Mouse (Mus musculus) left cerebral cortex, postnatal 36 days (tissue): ENCODE measurements around the gene Hoxb13. TPM values are rescaled to one million over a fixed set of nuclear protein-coding genes. Genes with fewer than 3 reads are reported as not detected.

Experiments used
- DNase-seq, 2 experiments: peaks; one replicate each; pipeline ENCODE4 v3.0.0; 2021 to 2022; ENCODE audit warnings: low spot score in 2 of 2, mixed read lengths in 1 of 2
- intact Hi-C: fragments of 180-260 bp; cut with DNase I; formaldehyde crosslinking; loops from one replicate; pipeline ENCODE4 v1.15.1; 2025
- total RNA-seq, 2 experiments: library from RNA; stranded (reverse); gene quantifications; 2 replicates each; pipeline ENCODE4 v1.2.3; 2021

The Hoxb13 gene
- total RNA-seq, 2 experiments from 2014 or later: not detected

- intact Hi-C loops: no loop called here
- DNase-seq: no peak
Measured at GRCm38 (mm10) chr11:96181061-96181460, 13.1 kb upstream of the Hoxb13 start.

GRCm38 (mm10) chr11:96184233-96184632, 9.9 kb upstream of the Hoxb13 start:
- intact Hi-C loops: no loop called here

GRCm38 (mm10) chr11:96187321-96187720, 6.8 kb upstream of the Hoxb13 start:
- intact Hi-C loops: no loop called here
- DNase-seq: no peak

More at GRCm38 (mm10) chr11:96184233-96184632, 9.9 kb upstream of the Hoxb13 start:
- DNase-seq: no peak

- intact Hi-C loops: no loop called here
Measured at GRCm38 (mm10) chr11:96189810-96190522, 4.2 kb upstream of the Hoxb13 start.

GRCm38 (mm10) chr11:96191132-96191531, 3.0 kb upstream of the Hoxb13 start:
- intact Hi-C loops: no loop called here
- no peak for DNase-seq

More at GRCm38 (mm10) chr11:96189810-96190522, 4.2 kb upstream of the Hoxb13 start:
- no peak for DNase-seq

GRCm38 (mm10) chr11:96194401-96194710, 240 bp downstream of the Hoxb13 start:
- no peak for DNase-seq
- intact Hi-C loops: no loop called here

- no peak for DNase-seq
- intact Hi-C loops: no loop called here
Measured at GRCm38 (mm10) chr11:96194961-96195640, 985 bp downstream of the Hoxb13 start.

- intact Hi-C loops: no loop called here
- no peak for DNase-seq
Measured at GRCm38 (mm10) chr11:96195769-96196280, 1.7 kb downstream of the Hoxb13 start.

- intact Hi-C loops: no loop called here
- DNase-seq: no peak
Measured at GRCm38 (mm10) chr11:96198642-96199041, 4.5 kb downstream of the Hoxb13 start.

- no peak for DNase-seq
- intact Hi-C loops: loop anchor here (2.0 kb wide), 1 partner anchor 151 kb away; the partner anchor contains the start of gene Hoxb2
Measured at GRCm38 (mm10) chr11:96199181-96200086, 5.3 kb downstream of the Hoxb13 start.

- intact Hi-C loops: loop anchor here (2.0 kb wide), 1 partner anchor 151 kb away; the partner anchor contains the start of gene Hoxb2
- no peak for DNase-seq
Measured at GRCm38 (mm10) chr11:96200183-96200655, 6.1 kb downstream of the Hoxb13 start.

GRCm38 (mm10) chr11:96201741-96202140, 7.6 kb downstream of the Hoxb13 start:
- no peak for DNase-seq
- intact Hi-C loops: loop anchor here (2.0 kb wide), 1 partner anchor 149 kb away; the partner anchor contains the start of gene Hoxb2

GRCm38 (mm10) chr11:96202401-96203081, 8.4 kb downstream of the Hoxb13 start:
- intact Hi-C loops: no loop called here
- no peak for DNase-seq

- intact Hi-C loops: no loop called here
- no peak for DNase-seq
Measured at GRCm38 (mm10) chr11:96203182-96203788, 9.2 kb downstream of the Hoxb13 start.

GRCm38 (mm10) chr11:96203789-96204186, 9.7 kb downstream of the Hoxb13 start:
- no peak for DNase-seq
- intact Hi-C loops: no loop called here

GRCm38 (mm10) chr11:96204351-96204750, 10.2 kb downstream of the Hoxb13 start:
- intact Hi-C loops: no loop called here
- no peak for DNase-seq

GRCm38 (mm10) chr11:96205426-96206131, 11.5 kb downstream of the Hoxb13 start:
- intact Hi-C loops: no loop called here
- no peak for DNase-seq

GRCm38 (mm10) chr11:96223813-96224212, 29.7 kb downstream of the Hoxb13 start:
- no peak for DNase-seq
- intact Hi-C loops: no loop called here
